Mouse (Mus musculus) embryo, embryonic 11 days (tissue): Measurements from ENCODE around the gene Uap1l1.
A peak's percentile ranks its signal among the peaks of the same experiment; 100 is the strongest.

Experiments used
- DNase-seq: peaks from one replicate; pipeline ENCODE4 v3.0.0-alpha.2; 2015

Uap1l1 gene

GRCm38 (mm10) chr2:25369996-25370395 lies 4.5 kb upstream of the Uap1l1 start:
- DNase-seq = no peak

- DNase-seq = no peak
These were observed 756 bp downstream of the Uap1l1 start for GRCm38 (mm10) chr2:25364761-25365090.

- no peak for DNase-seq
These were observed 1.2 kb downstream of the Uap1l1 start for GRCm38 (mm10) chr2:25364313-25364712.

- DNase-seq = no peak
These were observed 1.9 kb downstream of the Uap1l1 start for GRCm38 (mm10) chr2:25363478-25364178.

- DNase-seq = no peak
These were observed 5.6 kb downstream of the Uap1l1 start for GRCm38 (mm10) chr2:25359848-25360247.

GRCm38 (mm10) chr2:25356208-25357079 lies 9.0 kb downstream of the Uap1l1 start, which contains the start of gene Dpp7:
TSS of gene Dpp7 (minus strand) at chr2:25356359.
- DNase-seq = peak; percentile 92

- DNase-seq = no peak
These were observed 9.9 kb downstream of the Uap1l1 start for GRCm38 (mm10) chr2:25355419-25356066.

GRCm38 (mm10) chr2:25354211-25354610 lies 11.3 kb downstream of the Uap1l1 start:
- no peak for DNase-seq

- DNase-seq = no peak
These were observed 14.8 kb downstream of the Uap1l1 start for GRCm38 (mm10) chr2:25350701-25351100.

GRCm38 (mm10) chr2:25349499-25349898 lies 16.0 kb downstream of the Uap1l1 start:
- no peak for DNase-seq

GRCm38 (mm10) chr2:25348162-25348561 lies 17.3 kb downstream of the Uap1l1 start:
- no peak for DNase-seq

GRCm38 (mm10) chr2:25338303-25338702 lies 27.2 kb downstream of the Uap1l1 start:
- no peak for DNase-seq

- DNase-seq = no peak
These were observed 31.9 kb downstream of the Uap1l1 start for GRCm38 (mm10) chr2:25333569-25333968.

GRCm38 (mm10) chr2:25332286-25333160 lies 33.0 kb downstream of the Uap1l1 start, which contains the start of gene Man1b1:
TSS of gene Man1b1 (plus strand) at chr2:25332338.
- DNase-seq = peak; percentile 100

GRCm38 (mm10) chr2:25331470-25331869 lies 34.0 kb downstream of the Uap1l1 start:
- no peak for DNase-seq

- peak; percentile 59 for DNase-seq
These were observed 37.0 kb downstream of the Uap1l1 start for GRCm38 (mm10) chr2:25328440-25328839.

GRCm38 (mm10) chr2:25326036-25326435 lies 39.4 kb downstream of the Uap1l1 start:
- no peak for DNase-seq

GRCm38 (mm10) chr2:25320084-25320483 lies 45.4 kb downstream of the Uap1l1 start:
- DNase-seq = no peak

GRCm38 (mm10) chr2:25318971-25319773 lies 46.3 kb downstream of the Uap1l1 start, which contains the start of gene Grin1:
TSS of gene Grin1 (minus strand) at chr2:25319187.
- DNase-seq = peak; percentile 86

- DNase-seq = no peak
These were observed 47.1 kb downstream of the Uap1l1 start for GRCm38 (mm10) chr2:25318119-25318966.

GRCm38 (mm10) chr2:25311491-25311891 lies 54.0 kb downstream of the Uap1l1 start:
- DNase-seq = no peak
